Mouse (Mus musculus): ENCODE results near the gene Cetn4. TPM values are rescaled to one million over a fixed set of nuclear protein-coding genes. Genes with fewer than 3 reads are reported as not detected.
A peak's percentile ranks its signal among the peaks of the same experiment; 100 is the strongest.

Cetn4 gene
- polyA plus RNA-seq, 3 experiments from 2014 or later: 1.1 to 1.5 TPM; not detected in 1

DNA sequence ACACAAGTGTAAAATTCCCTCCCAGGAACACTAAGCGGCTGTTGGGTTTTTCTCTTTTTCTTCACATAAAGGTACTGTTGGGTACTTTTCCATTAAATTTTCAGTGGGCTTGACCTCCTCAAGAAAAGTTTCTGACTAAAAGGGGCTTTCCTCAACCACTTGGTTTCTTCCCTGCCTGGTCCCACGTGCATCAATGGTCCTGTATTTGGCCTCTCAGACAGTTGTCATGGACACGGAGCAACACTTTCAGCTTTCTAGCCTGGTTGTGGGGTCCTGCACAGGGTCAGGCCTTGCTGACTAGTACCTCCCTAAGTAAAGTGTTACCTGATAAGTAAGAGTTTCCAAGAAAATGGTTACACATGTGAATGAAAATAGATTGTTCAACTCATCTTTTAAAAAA lies 13.0 kb downstream of the Cetn4 start:
- ATAC-seq: no peak

DNA sequence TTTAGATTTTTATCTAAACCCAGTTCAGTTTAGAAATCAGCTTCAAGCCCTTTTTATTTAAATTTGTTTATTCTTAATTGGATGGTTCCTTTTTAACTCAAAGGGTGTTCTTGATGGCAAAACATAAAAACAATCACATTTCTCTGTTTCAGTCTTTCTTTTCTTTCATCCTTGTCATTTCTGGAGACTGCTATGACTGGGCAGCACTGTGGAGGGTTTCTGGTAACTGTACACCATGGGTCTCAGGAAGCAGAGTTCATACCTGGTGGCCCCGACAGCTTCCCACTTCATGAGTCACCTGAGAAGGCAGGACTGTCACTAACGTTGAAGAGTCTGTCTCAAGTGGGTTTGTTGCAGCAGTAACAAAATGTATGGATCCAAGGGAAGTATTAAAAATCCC lies 19.9 kb downstream of the Cetn4 start:
- ATAC-seq: peak; percentile 67

DNA sequence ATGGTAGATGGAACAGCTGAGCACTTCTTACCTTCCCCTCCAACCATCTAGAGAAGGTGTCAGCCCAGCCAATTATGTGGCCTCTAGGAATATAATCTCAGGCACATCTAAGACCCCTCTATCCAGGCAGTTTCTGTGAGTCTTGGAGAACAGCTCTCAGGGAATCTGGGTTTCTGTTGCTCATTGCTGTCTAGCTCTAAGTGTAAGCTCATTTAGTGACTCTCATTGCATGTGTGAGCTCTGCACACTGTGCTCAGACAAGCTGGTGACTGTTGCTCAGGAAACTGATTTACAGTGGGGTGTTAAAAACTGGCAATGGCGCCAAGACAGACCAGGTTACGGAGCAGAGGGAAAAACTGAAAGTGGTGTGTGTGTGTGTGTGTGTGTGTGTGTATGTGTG lies 20.6 kb downstream of the Cetn4 start:
- no peak for ATAC-seq

DNA sequence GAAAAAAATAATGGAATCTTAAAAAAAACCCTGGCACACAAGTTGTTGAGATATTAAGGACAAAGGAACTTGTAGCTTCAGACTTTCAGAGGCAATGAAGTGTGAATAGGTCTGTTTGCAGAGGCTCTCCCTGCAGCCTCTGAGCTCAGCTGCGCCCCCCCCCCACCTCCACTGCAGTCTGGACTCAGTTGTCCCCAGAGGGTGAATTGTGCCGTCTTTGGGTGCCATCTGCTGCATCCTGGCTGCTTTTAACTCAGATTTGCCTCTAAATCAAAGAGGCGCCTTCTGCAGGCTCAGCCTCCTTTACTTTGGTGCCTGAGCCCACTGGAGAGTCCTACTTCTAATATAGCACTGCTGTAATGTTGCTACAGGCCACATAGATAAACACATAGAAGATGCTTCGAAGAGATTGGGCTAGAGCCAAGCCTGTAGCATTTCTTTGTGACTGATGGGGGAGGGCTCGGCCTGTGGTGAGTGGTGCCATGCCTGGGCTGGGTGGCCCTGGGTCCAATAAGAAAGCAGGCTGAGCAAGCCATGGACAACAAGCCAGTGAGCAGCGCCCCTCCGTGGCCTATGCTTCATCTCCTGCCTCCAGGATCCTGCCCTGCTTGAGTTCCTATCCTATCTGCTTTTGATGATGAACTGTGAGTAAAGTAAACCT lies 21.5 kb downstream of the Cetn4 start:
- ATAC-seq: no peak

DNA sequence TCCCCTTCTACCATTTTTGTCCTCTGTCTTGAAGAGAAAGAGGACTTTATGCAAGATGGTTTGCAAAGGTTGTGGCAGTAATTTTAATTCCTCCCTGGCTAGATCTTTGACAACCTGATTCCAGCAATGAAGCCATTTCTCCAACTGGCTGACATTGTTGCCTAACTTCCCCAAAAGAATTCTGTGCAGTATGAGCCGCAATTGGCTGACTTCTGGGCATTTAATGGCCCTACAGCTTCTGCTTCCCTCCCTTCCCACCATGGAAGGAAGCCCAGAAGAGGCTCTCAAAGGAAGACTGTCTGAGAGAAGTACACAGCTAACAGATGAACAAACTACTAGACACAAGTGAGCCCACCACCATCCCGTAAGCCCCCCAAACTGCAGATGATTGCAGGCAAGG lies 23.3 kb downstream of the Cetn4 start:
- no peak for ATAC-seq

DNA sequence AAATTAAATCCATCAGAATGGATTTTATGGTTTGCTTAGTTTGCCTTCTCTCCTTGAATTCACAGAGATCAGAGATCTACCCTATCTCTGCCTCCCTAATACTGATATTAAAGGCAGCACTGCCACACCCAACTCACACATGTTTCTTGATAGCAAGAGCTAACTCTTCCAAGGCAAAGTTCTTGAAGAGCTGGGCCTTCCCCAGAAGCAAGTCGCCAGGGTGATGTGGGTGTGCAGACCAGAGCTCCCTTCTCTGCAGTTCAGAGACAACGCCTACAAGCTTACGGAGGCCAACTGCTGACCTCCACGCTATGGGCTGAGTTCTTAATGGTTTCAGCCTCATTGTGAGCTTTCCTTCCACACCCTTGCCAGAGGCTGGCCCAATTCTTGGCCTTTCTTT lies 29.3 kb downstream of the Cetn4 start:
- ATAC-seq: no peak

DNA sequence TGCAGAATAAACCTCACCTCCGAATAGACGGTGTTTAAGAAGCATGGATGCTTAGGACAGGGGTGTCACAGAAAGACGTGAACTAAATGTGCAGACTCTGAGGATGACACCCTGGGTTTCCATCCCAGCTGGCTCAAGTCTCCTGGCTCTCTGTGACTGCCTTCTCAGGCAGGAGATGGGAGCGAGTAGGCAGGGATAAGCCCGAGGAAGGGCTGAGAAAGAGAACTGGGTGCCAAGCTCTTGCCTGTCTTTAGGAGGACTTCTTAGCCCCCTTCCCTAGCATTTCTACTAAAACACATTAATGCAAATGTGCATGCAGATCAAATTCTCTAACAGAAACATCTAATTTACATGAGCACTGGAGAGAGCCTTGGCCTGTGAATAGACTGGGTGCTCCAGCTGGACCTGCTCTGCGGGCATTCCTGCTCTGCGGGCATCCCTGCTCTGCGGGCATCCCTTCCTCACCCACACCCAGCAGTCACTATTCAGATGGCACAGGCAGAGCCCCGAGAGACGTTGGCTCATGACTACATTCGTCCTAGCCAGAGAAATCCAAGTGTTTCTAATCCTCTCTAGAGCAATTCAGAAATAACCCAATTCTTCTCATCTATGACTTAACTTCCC lies 30.1 kb downstream of the Cetn4 start:
- no peak for ATAC-seq

DNA sequence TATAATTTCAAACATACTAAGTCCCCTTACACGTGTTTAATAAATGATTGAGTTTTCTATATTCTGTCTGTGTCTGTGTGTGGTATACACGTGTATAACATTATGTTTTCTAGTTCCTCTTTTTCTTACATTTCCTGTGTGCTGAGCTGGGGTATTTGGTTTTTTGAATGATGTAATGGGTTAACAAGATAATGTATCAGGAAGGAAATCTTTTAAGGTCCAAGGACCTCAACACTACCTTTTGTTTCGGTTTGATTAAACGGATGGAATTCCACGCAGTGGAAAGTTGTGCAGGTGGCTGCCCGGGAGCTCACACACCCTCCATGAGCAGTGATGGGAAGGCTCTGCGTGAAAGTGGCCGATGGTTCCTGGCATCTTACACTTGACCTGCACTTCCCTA lies 31.6 kb downstream of the Cetn4 start:
- ATAC-seq: peak; percentile 51

DNA sequence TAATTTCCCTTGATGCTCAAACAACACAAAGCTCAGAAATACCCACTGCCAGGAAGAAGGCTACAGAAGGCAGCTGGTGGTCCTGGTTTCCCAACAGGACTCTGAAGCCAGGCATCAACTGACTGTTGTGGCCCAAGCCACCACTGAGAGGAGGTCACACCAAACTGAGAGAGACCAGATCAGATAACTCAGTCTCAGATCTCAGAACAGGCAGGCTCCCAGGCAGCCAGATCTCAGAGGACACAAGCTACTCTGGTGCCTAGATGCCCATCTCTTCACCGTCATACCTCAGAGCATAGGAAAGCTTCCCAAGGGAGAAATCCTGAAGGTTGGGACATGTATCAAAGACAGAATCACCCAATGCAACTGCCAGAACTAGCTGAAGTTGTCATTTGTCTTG lies 32.3 kb downstream of the Cetn4 start:
- ATAC-seq: no peak

DNA sequence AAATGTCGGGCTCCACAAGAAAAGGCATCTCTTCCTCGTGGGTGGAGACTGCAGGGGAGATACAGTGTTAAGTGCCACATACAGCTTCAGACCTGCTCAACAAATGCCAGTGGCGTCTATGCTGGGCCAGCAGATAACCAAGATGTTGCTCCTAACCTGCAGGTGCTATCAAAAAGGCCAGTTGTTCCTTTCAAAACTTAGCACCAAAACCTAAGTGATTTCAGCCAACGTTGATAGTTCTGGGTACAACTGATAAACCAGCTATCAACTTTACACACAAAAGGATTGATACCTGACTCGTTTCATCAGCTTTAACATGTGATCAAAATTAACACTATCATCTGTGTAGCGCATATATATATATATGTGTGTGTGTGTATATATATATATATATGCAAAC lies 37.8 kb downstream of the Cetn4 start:
- ATAC-seq: no peak

DNA sequence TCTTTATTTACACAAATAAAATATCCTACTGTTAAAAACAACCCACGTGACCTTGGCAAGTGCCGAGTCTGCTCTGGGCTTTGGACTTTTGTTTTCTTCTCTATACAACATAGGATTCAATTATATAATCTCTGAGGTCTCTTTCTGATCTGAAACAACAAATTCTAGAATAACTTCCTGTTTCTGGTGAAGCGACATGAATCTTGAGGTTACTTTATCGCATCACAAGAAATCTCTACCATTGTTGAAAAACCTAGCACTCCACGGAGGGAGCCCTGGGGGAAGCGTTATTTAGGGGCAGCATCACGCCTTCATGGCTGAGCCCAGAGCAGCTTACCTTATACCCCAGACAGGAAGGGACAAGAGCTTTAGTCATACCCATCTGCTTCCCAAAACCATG lies 39.4 kb downstream of the Cetn4 start:
- ATAC-seq: peak; percentile 26

DNA sequence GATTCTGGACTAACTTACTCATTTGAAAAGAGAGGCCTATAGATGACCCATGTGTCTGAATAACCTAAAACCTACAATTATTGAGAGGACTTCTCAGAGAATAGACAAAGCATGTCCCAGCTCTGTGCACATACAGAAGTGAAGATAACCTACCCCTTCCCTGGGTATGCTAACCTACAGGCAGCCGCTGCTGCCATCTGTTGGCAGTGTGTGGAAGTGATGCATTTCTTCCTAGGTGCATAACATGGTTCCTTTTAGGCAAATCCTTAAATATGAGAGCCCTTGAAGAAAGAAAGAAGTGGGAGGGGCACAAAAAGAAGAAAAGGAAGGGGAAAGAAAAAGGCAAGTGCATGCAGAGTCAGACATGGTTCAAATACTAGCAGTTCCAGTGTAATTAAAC lies 41.3 kb downstream of the Cetn4 start:
- ATAC-seq: peak; percentile 62

DNA sequence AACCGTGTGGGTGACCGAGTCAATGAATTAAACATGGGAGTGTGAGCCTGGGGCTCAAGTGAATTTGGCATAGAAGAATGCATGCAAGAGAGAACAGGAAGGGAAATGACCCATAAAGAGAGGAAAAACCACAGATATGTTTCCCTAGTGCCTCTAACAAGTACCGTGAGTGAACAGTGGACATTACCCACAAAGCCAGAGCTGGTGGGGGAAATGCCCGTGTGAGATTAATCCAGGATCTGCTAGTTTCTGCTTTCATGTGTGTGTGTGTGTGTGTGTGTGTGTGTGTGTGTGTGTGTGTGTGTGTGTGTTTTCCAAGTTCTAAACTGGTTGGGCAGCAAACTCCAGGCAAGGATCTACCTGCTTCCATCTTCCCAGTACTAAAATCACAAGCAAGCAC lies 42.6 kb downstream of the Cetn4 start:
- no peak for ATAC-seq

DNA sequence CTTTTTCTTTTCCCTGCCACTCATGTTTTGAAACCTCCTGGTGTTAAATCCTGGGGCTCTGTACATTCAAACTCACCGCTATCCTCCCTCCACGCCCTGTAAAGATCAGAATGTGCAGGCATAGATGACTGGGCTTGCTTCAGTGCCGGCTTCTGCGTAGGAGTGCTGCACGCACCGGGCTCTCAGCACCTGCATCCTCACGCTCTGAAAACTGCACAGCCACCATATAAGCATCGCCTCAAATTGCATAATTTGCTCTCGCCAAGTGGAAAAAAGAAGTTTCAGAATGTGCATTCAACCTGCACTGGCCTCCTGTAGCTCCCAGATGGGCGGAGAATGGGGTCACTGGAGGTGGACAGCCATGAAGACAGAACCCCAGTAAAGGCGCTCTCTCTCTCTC lies 44.2 kb downstream of the Cetn4 start:
- ATAC-seq: peak; percentile 65

DNA sequence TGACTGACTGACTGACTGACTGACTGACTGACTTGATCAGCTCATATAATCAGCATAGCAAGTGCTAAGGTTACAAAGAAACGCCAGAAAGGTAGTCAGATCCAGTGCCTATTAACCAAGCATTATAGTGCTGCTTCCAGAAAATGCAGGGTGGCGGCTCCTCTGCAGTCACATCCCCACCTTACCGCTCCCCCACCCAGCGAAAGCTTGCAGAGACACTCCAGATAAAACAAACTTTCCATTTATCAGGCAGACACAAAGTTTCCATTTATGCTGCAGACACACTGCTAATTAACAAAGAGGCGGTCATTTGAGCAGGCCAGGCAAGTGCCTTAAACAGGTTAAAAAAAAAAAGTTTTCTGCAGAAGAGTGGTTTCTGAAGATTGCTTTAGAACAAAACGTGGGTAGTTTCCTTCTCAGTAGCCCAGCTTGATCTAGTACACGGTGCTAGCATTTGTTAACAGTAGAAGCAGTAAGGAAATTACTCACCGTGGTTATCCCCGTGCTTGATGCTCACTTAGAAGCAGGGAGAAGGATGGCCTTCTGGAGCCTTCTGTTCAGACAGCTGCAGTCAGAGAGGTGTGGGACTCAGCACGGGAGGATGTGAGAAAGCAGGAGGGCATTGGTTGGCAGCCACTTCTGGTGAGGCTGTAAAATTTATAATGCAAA lies 53.0 kb downstream of the Cetn4 start:
- ATAC-seq: peak; percentile 79

DNA sequence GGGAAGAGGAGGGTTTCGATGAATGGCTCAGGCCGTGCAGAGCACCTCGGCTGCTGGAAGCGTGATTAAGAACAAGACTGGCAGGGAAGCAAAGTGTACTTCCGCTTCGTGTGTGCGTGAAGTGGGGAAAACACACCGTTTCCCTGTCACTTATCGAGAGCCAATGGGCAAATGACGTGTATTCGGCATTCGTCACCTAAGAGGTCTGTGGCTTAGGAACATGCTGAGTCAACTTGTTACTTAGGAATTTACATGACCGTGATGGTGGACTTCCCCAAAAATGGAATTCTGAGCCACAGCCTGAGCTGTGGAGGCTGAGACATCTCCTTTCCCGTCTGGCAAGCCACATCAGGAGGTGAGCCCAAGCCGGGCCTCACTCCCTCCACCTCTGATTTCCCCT lies 54.7 kb downstream of the Cetn4 start:
- no peak for ATAC-seq

Other genes starting within 250 kb of the Cetn4 start
- not detected for gene Adad1, start 249.2 kb downstream of the Cetn4 start, polyA plus RNA-seq (2017; shearing (Covaris generic))
- gene Il2, start 186.7 kb downstream of the Cetn4 start, polyA plus RNA-seq (2017; shearing (Covaris generic)): 1 to 10 TPM; 1.5 to 3.3 (median 1.6) TPM
- gene Il21, start 80.1 kb downstream of the Cetn4 start, polyA plus RNA-seq (2017; shearing (Covaris generic)): 10 to 100 TPM in 1 of 3 experiments, 1 to 10 TPM in 2; 3.7 to 11.3 (median 6.7) TPM
- 1 to 10 TPM; 4.4 to 7.7 (median 7.7) TPM for gene Bbs12, start 154 bp downstream of the Cetn4 start, polyA plus RNA-seq (2017; shearing (Covaris generic))
- gene Fgf2, start 35.6 kb upstream of the Cetn4 start, polyA plus RNA-seq (2017; shearing (Covaris generic)): 1 to 10 TPM; 1.5 to 2.6 (median 1.9) TPM
- 10 to 100 TPM; 21.3 to 27.3 (median 26.5) TPM for gene Spata5, start 107.2 kb upstream of the Cetn4 start, polyA plus RNA-seq (2017; shearing (Covaris generic))
- gene Nudt6, start 107.5 kb upstream of the Cetn4 start, polyA plus RNA-seq (2017; shearing (Covaris generic)): 10 to 100 TPM in 2 of 3 experiments, 1 to 10 TPM in 1; 9.8 to 19.2 (median 14.1) TPM